Mouse (Mus musculus) E14TG2a.4 (cell line): Measurements from ENCODE around the gene Ndufa4l2.

Experiments
- H3K27me3 ChIP-seq: 2 replicates; pipeline ENCODE4 v1.6.1; 2014; ENCODE audit warnings: low read length, control low read depth; ENCODE audit not compliant: insufficient read depth
- H3K36me3 ChIP-seq: 2 replicates; pipeline ENCODE4 v1.6.1; 2014; ENCODE audit warnings: low read length, control low read depth; ENCODE audit not compliant: insufficient read depth
- H3K4me1 ChIP-seq: replicated peaks from 2 replicates; pipeline ENCODE4 v1.6.1; 2014; ENCODE audit warnings: low read depth, low read length, control low read depth
- H3K4me3 ChIP-seq: replicated peaks from 2 replicates; pipeline ENCODE4 v1.5.1; 2014; ENCODE audit warnings: mild to moderate bottlenecking, low read length
- H3K9me3 ChIP-seq: 2 replicates; pipeline ENCODE4 v1.6.1; 2014; ENCODE audit warnings: low read length, control low read depth
- CTCF ChIP-seq: conservative IDR thresholded peaks from 2 replicates; pipeline ENCODE4 v1.5.1; 2014; ENCODE audit warnings: low read length
- NANOG ChIP-seq: IDR thresholded peaks from 2 replicates; pipeline ENCODE4 v1.6.1; 2014; ENCODE audit warnings: borderline replicate concordance, low read length, mixed read lengths
- POU5F1 ChIP-seq: IDR thresholded peaks from 2 replicates; pipeline ENCODE4 v1.6.1; 2014; ENCODE audit warnings: low read length, borderline replicate concordance

Gene Ndufa4l2

DNA sequence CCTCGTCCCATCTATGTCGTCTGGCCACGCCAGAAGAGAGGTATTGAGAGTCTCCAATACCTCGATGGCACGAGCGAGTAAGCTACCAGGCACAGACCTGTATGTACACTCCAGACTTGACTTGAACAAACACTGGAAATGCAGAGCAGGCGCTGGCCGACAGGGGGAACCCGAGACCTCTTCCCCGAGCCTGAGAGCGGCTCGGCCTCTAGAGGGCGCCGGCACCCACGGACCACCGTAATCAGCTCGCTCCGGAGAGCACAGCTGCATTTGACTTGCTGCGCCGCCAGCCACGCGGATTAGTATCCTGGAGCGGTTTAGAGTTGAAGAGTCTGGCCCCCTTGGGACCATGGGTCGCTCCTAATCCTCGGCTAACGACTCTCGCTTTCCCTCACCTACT, 2.0 kb upstream of the Ndufa4l2 start:
- peaks cover 22% of the 10 kb centered on the region for H3K36me3 ChIP-seq
- H3K9me3 ChIP-seq = peaks cover under 1% of the 10 kb centered on the region; the same call in 1 of the 2 replicates
- H3K4me1 ChIP-seq = peaks cover 93% of the 10 kb centered on the region
- TF ChIP-seq NANOG (no peak), CTCF (peak; percentile 97), POU5F1 (no peak)
- H3K27me3 ChIP-seq = peaks cover 81% of the 10 kb centered on the region
- H3K4me3 ChIP-seq = peak overlapping the region; percentile 79

DNA sequence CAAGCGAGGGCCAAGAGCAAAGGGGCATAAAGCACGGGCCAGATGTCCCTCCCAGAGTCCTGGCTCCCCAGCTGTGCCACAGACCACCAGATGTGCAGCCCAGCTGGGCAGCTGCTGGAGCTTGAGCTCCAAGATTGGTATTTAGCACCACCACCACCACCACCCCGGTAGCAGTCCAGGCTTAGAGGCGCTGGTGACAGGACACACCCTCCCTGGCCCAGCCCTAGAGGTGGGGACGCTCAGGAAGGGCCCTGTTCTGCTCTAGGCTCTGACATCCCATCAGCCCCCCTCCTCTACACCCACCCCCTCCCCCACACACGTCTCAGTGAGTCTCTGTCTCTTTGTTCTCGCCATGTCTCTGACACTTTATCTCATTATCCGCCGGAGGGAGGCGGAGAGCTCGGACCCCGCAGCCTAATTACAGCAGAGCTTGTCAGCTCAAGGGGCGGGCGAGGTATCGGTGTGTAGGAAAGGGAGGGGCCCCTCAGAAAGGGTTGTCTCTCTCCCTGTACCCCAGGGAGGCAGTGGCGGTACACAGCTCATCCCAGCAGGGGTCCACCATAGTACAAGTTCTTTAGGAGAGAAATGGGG, 1.2 kb upstream of the Ndufa4l2 start:
- H3K4me3 ChIP-seq = peak overlapping the region; percentile 72
- TF ChIP-seq NANOG (no peak), POU5F1 (no peak), CTCF (no peak)
- H3K9me3 ChIP-seq = no peaks in the 10 kb centered on the region
- H3K27me3 ChIP-seq = peaks cover 79% of the 10 kb centered on the region
- H3K36me3 ChIP-seq = peaks cover 30% of the 10 kb centered on the region
- peaks cover 94% of the 10 kb centered on the region for H3K4me1 ChIP-seq

DNA sequence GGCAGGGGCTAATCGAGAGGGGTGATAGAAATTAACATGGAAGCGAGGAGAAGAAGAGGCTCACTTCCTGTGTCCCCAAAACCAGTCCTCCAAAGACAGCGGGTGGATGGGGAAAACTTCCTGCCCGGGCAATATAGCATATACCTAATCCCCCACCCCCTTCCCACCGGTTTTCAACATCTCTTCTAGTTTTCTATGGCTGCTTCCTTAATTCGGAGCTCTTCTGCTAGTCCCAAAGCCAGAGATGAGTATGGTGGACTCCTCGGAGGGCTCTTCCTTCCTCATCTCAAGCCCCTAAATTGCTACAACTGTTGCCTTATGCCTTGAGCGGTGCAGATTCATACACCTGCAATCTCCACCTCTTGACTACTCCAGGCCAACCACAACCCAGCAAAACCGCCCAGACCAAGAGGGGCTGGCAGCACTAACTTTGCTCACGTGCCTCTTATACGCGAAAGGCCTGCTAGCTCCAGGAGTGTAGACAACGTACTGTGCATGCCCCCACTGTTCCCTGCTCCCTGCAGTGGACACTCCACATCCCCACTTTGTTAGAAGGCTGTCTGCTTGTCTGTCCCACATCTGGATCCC, 562 bp upstream of the Ndufa4l2 start:
- Histone ChIP-seq H3K36me3 (peaks cover 36% of the 10 kb centered on the region), H3K4me1 (peaks cover 98% of the 10 kb centered on the region), H3K9me3 (no peaks in the 10 kb centered on the region), H3K27me3 (peaks cover 79% of the 10 kb centered on the region), H3K4me3 (peak overlapping the region; percentile 72)
- no peak for TF ChIP-seq CTCF
- TF ChIP-seq NANOG = no peak
- no peak for TF ChIP-seq POU5F1

DNA sequence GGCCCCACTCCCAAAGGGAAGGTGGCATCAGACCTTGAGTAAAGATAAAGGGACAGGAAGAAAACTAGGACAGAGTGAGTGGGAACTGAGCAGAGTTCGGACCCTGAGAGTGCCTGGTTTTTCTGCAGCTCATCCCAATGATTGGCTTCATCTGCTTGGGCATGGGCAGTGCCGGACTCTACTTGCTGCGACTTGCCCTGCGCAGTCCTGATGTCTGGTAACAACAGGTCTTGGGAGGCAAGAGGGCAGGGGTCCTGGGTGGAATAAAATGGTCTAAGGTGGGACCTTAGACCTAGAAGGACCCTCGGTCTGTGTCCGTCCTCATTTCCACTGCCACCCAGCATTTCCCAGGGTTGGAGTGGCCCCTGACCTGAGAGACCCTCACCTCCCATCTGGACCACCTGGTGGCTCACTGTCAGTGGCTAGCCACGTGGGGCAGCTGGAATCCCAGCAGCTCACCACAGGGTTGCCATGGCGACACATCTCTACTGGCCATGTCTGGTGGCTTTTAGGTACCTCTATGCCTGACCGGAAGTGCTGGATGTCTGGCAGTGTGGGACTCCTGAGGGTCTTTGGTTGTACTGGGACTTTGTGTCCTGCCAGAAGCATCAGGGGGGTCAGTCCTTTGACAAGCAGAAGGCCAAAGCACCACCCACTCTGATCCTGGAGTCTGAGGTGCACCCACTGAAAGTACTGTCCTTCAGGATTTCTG, 660 bp downstream of the Ndufa4l2 start:
- Histone ChIP-seq H3K4me1 (peaks cover 98% of the 10 kb centered on the region), H3K4me3 (peak overlapping the region; percentile 72), H3K36me3 (peaks cover 47% of the 10 kb centered on the region), H3K27me3 (peaks cover 68% of the 10 kb centered on the region), H3K9me3 (no peaks in the 10 kb centered on the region)
- TF ChIP-seq NANOG (no peak), POU5F1 (no peak), CTCF (no peak)

DNA sequence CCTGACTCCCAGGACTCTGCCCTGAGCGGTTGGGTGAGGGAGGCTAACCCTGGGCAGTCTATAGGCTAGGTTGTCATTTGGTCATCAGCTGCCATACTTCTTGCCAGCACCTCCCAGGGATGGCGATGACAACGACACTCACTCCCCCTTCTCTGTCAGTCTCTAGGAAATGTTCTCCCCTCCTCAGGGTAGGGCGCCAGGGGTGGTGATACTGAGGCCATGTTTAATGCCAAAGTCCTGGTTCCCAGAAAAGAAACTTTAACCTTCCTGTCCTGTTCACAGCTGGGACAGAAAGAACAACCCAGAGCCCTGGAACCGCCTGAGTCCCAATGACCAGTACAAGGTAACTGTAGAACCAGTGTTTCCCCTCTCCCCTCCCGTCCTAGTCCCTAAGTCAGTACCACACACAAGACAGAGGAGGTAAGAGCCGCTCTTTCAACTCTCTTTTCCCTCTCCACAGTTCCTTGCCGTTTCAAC, 1.3 kb downstream of the Ndufa4l2 start:
- Histone ChIP-seq H3K9me3 (no peaks in the 10 kb centered on the region), H3K4me1 (peaks cover 98% of the 10 kb centered on the region), H3K27me3 (peaks cover 68% of the 10 kb centered on the region), H3K36me3 (peaks cover 53% of the 10 kb centered on the region), H3K4me3 (peak overlapping the region; percentile 72)
- TF ChIP-seq NANOG = no peak

DNA sequence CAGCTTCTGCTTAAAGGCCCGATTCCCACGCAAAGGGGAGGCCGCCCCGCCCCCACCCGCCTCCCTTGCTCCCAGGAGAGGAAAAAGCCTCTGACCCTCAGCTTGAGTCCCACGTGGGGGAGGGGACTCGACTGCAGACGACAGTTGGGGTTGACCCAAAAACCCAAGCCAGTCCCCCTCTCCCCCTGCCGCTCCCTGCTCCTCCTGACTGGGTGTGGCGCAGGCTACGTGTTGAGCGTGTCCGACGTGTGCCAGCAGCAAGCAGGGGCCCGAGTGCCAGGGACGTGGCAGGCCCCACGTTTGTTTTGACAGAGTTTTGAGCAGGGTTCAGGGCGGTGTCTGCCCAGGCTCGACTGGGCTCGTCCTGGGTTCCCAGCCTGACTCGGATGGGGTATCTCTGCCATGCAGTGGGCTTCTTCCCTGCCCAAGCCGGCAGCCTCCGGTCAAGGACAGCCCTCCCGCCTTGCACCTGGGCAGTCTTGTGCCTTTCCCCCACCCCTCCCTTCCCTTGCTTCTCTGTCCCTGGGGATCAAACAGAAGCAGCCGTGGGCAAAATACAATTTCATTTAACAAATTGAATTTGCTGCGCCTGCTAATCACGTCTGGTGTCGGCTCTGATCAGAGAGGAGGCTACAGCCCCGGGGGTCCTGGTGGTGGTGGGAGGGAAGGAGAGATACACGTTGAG, 2.0 kb downstream of the Ndufa4l2 start:
- TF ChIP-seq NANOG (no peak), CTCF (no peak), POU5F1 (no peak)
- H3K27me3 ChIP-seq = peaks cover 65% of the 10 kb centered on the region

DNA sequence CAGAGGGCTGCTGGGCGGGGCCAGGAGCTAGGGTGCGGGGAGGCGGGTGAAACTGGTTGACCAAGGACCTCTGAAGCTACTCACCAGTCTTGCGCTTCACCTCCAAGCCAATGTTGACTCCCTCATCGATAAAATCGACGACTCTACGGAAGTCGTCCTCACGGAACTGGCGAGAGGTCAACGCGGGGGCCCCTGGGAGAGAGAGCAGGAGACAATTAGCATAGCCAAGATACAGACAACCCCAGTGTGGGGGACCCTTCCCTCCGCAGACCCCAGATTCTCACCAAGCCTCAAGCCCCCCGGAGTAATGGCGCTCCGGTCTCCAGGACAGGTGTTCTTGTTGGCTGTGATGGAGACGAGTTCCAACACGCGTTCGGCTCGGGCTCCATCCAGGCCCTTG, 3.2 kb downstream of the Ndufa4l2 start:
- Histone ChIP-seq H3K9me3 (no peaks in the 10 kb centered on the region), H3K4me1 (peaks cover 97% of the 10 kb centered on the region), H3K36me3 (peaks cover 56% of the 10 kb centered on the region), H3K4me3 (peak overlapping the region; percentile 72), H3K27me3 (peaks cover 55% of the 10 kb centered on the region)
- TF ChIP-seq NANOG (no peak), POU5F1 (no peak), CTCF (no peak)

More for the DNA sequence above, 2.0 kb downstream of the Ndufa4l2 start:
- peaks cover 98% of the 10 kb centered on the region for H3K4me1 ChIP-seq
- H3K9me3 ChIP-seq = no peaks in the 10 kb centered on the region
- H3K4me3 ChIP-seq = peak overlapping the region; percentile 72
- peaks cover 56% of the 10 kb centered on the region for H3K36me3 ChIP-seq

DNA sequence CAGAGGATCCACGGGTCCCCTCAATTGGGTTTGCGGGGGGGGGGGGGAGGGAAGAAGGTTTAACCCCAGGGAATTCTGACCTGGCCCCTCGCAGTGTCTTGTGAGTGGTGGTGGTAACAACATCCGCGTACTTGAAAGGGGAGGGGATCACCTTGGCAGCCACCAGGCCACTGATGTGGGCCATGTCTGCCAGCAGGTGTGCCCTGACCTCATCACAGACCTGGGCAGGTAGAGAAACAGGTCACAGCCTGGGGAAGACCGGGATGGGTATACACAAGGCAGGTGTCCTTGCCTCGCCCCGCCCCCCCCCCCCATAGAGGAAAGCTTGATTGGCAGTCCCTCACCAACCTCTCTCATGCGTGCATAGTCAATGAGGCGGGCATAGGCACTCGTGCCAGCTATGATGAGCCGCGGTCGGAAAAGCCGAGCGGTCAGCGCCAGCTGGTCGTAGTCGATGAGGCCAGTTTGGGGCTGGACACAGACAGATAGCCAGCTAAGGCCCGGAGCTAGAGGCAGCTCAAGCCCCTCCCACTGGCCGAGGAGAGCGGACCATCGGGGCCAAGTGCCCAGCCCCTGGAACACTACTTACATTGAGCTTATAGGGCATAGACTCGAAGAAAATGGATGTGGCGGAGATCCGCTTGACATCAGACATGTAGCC, 4.4 kb downstream of the Ndufa4l2 start:
- Histone ChIP-seq H3K9me3 (no peaks in the 10 kb centered on the region), H3K36me3 (peaks cover 56% of the 10 kb centered on the region), H3K4me1 (peaks cover 93% of the 10 kb centered on the region), H3K4me3 (peak overlapping the region; percentile 32; the same call in 1 of the 2 replicates), H3K27me3 (peaks cover 50% of the 10 kb centered on the region)
- TF ChIP-seq POU5F1 (no peak), CTCF (no peak), NANOG (no peak)
